Mouse (Mus musculus): ENCODE measurements around the gene Edf1.

- TF ChIP-seq CTCF (IDR thresholded peaks at IDR 0.05; ENCODE audit: low read depth, low read length), result no peak
- TF ChIP-seq TAL1 (conservative IDR thresholded peaks at IDR 0.05; ENCODE audit: low read depth, low read length), result no peak
These were observed 19.6 kb downstream of the Edf1 start for GRCm38 (mm10) chr2:25576965-25577891.
